Mouse (Mus musculus): Measurements from ENCODE around the gene Ppp1r1b.

- TF ChIP-seq CTCF (IDR thresholded peaks at IDR 0.05; ENCODE audit: low read depth) (no peak), EP300 (IDR thresholded peaks at IDR 0.05; ENCODE audit: low read depth) (no peak)
Measured at GRCm38 (mm10) chr11:98390141-98390540, 41.9 kb downstream of the Ppp1r1b start.

All from heart, postnatal 0 days (tissue).